Mouse (Mus musculus) megakaryocyte, adult 5-6 weeks (primary cell): ENCODE results near the gene Rasd2. TPM values are rescaled to one million over a fixed set of nuclear protein-coding genes. Genes with fewer than 3 reads are reported as not detected.

Experiments
- ATAC-seq: 2 replicates; pipeline ENCODE4 v1.8.0; 2016; ENCODE audit warnings: mild to moderate bottlenecking, inconsistent platforms; ENCODE audit not compliant: poor library complexity, severe bottlenecking
- total RNA-seq, 2 experiments: library from RNA; stranded (forward) in 1 of 2; stranded (reverse) in 1 of 2; fragments of 153-499, 151-499 nt in 1 of 2; fragments of 221-1000, 200-1000 nt in 1 of 2; gene quantifications; 2 replicates each; pipeline versions ENCODE4 v1.2.3 to v1.2.4; 2015 to 2017

Gene Rasd2
- total RNA-seq (2015): 0.18 TPM in 1 of 2 replicates, not detected in the other
- total RNA-seq (2017): not detected in 2 replicates

DNA sequence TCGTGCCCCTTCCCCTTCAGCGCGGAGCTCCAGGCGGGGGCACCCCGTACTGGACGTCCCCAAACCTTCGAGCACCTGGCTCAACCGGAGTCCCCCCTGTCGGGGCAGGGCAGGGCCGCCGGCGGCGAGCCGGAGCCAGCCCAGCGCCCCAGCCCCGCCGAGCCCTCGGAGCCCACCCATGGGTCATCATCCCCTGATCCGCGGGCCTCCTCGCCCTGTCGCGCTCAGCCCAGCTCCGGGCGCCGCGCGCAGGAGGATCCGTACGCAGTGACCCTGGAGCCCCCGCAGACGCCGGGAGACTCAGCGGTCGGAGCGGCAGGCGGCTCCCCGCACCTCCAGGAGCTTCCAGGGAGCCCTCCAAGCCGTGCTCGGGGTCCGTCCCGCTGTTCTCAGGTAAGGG lies at the start of gene Rasd2:
Rasd2 (plus strand) TSS at position 259 of the 400 bp plus-strand sequence.
- ATAC-seq: no peak

DNA sequence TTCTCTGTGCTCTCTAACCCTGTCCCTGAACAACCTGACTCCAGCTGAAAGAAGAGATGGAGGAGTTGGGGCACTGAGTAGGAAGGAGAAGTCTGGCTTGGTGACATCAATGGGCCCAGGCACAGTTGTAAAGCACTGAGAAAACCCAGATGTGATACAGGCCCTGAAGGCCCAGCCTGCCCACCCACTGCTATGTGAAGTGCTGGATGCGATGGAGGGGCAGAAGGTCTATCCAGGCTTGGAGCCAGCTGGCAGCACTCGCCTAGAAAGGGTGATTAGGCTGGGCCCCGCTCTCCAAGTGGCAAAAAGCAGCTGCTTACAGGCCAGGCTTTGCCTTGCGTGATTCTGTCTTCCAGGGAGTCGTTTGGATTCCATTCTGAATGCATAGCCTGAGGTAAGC lies 44.4 kb upstream of the Rasd2 start:
- ATAC-seq: no peak

DNA sequence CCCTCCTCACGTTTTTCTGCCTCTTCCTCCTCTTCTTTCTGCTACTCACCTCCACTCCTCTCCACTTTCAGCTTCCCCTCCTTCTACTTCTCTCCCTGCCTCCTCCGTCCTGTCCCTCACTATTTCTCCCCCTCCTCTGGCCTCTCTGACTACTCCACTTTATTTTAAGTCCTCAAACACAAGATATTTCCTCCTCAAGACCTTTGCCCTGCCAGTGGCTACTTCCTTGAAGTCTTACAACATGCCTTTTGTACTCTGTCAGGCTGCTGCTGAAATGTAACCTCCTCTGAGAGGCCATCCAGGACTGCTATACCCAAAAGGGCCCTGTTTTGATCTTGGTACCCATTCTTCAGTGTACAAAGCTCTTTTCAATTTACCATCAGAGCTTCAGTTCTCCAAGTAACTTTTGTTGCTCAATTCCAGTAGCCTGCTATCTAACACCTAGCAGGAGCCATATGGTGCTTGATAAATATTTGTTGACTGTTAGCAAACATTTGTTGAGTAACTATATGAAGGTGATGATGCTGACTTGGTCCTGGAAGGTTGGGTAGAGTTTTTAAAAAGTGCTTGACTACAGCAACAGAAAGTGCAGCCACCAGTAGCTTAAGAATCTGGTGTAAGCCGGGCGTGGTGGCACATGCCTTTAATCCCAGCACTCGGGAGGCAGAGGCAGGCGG lies 41.6 kb upstream of the Rasd2 start:
- no peak for ATAC-seq

DNA sequence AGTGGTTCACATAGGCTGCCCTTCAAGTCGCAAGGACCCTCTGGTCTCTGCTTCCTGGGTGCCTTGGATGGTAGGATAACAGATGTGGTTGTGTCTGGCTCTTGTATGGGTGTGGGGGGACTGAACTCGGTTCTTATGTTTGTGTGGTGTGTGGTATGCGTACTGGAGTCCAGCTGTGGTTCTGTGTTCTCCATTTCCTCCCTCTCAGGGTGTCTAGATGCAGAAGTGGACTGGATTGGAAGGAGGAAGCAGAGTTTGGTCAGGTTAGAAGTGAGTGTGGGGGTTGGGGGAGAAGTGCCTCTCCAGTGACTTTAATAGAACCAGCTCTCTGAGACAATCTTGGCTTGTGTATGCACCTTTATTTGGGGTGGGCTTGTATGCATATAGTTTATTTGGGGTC lies 20.7 kb upstream of the Rasd2 start:
- ATAC-seq: peak; percentile 68

DNA sequence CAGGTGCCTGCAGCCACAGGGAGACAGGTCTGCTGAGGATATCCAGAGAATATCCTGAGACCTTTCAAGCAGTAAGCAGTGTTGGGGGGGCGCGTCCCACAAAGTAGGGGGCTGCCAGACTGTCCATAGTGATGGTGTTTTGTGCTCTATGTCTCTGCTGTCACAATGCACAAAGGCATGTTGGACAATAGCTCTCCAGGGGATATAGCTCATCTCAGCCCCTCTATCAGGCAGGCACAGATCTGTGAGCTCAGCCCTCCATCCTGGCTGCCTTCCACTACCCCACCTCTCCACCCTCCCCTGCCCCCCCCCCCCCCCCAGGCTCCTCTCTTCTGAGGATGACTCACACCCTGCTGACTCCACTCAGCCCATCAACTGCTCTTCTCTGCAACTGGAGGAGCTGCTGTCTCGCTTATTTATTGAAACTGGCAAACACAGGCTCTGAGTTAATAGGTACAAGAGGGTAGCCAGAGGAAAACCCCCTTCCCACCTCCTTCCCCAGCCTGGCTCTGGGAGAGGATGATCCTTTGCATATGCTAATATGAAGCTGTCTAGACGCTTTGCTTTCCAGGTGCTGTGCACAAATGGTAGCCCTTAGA lies 19.2 kb upstream of the Rasd2 start:
- no peak for ATAC-seq

DNA sequence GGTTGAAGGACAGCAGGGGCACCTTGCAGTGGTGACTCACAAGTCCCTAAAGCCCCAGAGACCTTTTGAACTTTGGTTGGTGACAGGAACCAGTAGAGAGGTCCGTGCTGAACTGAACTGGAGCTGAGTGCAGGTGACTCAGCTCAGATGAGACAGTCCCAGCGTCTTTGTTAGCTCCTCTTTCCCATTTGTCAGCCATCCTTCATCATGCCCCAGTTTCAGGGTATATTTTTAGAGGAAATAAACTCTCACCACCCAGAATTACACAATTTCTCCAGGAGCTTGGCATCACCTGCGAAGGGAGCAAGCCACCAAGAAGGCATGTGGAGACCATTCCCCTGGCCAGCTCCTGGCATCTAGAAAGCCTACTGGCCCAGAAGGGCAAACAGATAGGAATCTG lies 16.6 kb upstream of the Rasd2 start:
- ATAC-seq: no peak

DNA sequence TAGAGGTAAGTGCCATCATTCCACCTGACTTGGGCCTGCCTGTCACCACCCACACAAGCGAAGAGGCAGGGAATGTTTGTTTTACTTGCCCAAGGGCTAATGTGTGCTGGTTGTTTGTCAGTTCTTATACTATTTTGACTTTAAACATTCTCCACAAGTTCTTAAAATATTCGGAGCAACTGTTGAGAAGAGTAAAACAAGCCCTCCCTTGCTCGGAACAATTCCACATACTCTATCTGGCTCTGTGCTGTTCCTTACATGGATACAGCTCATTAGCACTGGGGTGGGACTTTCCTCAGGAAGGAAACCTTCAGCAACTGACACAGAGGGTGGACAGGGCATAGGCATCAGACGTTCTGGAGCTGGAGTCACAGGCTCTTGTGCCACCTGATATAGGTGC lies 15.9 kb upstream of the Rasd2 start:
- ATAC-seq: no peak

DNA sequence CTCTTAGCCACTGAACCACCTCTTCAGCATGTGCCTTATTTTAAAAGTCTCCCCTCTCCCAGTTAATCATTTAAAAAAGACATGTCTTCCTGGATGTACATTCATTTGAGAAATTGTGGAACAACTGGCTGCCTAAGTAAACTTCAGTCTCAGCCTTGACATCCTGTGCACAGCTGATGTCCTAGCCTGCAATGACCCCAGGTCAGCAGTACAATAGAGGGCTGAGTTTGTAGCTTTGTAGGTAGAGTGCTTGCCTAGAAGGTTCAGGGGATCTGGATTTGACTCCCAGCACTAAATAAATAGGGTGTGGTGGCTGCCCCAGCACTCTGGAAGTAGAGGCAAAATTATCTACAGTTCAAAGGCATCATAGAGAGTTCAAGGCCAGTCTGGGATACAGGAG lies 15.4 kb upstream of the Rasd2 start:
- no peak for ATAC-seq

DNA sequence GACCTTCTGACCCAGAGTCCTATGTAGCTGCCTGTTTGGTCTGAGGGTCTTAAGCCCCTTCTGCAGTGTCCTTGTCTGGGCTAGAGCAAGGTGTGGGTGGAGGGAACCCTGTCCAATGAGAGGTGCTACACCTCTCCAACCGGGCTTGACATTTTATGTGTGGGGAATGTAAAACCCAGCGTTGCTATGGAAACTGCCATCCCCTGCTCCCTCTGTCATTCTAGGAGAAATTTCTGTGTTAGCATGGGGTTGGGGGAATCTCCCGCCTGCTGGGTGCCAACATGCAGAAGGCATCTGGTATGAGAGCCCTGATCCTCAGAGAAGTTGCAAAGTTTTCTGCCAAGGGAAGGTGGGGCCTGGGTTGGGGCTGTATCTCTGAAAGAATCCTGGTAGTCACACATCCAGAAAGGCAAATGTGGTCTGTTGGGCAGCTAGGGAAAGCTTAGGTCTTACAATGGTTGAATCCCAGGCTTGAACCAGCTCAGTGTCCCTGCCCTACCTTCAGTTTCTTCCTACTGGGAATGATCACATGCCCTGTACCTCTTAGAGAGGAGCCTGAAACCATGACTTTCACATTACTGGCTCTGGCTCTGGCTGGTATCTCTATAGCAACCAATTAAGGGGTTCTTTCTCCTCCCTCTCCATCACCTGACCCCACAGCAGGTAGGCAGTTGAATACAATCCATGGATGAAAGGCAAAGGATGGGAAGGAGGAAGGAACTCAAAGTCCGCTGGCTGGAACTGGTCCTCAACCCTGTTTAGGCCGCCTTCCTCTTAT lies 14.6 kb upstream of the Rasd2 start:
- no peak for ATAC-seq

DNA sequence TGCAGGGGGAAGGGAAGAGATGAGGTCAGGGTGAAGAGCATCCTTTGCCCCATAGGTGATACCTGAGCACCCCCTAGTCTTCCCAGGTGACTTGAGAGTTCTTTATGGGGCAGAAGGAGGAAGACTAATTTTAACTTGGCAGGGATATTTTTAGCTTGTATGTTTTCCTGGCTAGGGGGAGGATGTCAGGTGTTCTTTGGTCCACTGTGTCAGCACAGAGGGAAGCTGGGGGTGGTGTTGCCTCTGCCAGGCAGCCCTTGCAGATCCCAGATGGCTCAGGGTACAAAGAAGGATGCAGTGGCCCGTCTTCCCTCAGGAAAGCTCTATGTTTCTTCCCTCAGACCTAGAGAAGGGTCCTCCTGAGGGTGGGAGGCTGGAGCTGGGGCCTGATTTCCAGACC lies 13.8 kb upstream of the Rasd2 start:
- ATAC-seq: no peak

DNA sequence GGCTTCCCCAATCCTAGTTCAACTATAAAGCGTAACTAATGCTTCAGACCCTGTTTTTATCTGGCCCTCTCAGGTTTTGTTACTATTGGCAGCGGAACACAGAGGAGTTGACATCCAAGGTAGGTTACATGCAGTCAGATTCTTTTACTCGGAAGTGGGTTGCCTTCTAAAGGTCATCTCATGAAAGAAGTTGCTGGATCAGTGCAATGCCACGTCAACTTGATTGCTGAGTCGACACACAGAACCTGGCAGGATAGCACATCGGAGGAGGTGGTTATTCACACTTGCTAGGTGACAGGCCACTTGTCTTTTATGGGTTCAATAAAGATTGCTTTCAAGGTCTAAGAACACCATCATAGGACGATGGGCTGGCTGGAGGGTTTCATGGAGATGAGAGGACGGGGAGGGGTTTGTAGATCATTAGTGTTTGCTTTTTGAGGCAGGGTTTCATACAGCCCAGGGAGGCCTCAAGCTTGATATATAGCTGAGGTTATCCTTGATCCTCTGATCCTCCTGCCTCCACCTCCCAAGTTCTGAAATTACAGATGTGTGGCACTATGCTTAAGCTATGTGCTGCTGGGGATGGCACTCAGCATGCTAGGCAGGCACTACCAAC lies 11.6 kb upstream of the Rasd2 start:
- no peak for ATAC-seq

DNA sequence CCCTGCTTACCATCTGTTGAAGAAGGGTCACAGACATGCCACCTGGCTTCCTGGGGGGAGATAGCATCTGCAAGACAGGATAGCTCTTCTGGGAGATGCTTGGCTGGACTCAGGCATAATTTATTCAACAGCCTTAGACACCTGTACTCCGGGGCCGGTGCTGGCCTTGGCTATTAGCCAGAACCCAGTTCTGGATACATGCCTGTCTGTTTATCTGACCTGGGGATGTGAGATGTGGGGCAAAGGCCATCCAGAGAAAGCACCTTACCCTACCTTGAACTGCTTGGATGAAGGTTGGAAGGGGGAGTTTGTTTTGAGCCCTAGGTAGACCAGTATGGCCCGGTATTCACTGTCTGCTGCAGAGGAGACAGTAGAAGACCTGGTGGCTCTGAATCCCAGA lies 10.8 kb upstream of the Rasd2 start:
- no peak for ATAC-seq

DNA sequence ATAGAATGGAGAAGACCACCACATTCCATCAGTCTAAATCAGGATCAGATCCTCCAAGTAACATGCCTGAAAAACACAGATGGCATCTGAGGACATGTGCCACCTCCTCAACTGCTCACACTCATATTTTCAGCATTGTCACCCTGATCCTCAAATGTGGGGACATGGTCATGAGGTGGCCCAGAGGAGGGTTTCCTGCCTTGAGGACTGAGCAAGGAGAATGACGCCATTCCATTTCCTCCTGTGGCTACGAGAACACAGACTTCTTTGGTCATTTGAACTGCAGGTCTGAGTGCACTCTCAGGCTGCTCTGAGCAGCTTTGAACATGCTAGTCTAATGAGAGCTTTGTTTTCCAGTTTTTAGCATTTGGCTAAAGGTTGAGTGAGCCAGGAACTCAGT lies 10.3 kb upstream of the Rasd2 start:
- ATAC-seq: no peak

DNA sequence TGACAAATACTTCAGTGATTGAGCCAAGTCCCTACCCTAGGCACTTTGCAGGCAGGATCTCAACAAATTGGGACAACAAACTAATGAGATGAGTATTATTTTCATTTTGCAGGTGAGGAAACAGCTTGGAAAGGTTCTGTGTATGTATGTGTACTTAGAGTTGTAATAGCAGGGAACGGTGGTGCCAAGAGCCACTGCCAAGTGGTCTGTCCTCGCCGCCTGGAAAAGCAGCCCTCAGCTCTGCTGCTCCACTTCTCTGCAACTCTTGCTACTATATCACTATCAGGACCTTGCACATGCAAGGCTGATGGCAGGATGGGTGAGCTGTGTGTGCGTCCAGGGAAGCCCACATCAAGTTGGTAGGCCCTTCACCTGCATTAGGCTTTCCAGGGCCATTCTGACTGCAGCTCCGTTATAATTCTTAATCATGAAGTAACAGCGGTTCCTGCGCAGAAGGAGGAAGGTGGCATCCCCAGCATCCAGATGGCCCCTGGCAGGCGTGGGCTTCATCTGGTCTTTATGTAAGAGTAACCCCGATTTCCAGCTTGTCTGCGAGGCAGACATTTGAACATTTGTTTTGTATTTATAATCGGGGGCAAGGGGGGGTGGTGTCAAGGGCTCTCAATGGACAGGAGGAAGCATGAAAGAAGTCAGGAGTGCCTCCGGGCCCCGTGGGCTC lies 9.4 kb upstream of the Rasd2 start:
- no peak for ATAC-seq

DNA sequence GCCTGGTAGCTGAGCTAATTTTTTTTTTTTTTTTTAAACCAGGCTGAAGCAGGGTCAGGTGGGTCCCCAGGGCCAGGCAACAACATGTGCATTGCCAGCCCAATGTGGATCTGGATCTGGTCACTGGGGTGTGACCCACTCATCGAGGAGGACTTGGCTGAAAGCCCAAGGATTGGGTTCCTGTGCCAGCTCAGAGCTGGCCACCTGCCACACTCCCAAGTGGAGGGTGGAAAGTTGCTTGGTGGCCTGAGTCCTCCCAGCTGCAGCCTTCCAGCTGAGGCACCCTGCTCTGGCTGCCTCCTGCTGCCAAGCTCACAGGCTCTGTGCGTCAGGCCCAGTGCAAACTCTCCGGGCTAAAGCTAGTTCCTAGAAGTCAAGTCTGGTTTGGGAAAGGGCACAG lies 2.3 kb upstream of the Rasd2 start:
- no peak for ATAC-seq

DNA sequence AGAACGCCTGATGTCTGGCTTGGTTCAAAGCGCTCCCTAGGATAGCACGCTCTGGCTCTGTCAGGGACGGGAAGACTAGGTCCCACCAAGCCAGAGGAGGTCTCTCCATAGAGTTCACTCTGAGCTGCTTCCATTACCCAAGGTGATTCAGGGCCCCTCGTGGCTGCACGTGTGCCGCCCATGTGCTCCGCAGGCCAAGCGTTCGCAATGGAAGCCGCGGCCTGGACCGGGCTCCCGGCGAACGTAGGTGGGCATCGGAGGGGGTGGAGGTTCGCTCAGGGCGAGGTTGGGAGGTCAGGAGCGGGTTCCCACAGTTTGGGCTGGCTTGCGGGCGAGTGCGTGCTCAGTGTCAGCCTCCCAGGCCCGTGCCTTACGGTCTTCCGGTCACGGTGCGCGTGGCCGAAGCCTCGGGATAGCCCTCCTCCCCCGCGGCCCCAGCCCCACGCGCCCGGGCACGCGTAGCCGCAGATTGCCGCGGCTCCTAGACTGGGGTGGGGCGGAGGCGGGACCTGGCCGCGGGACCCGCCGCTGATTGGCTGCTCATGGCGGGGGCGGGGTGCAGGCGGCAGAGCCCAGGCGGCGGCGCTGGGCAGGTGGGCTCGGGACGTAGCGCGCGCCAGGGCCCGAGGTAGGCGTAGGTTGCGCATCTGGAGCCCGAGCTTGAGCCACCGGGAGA lies 975 bp upstream of the Rasd2 start:
- ATAC-seq: peak; percentile 91

DNA sequence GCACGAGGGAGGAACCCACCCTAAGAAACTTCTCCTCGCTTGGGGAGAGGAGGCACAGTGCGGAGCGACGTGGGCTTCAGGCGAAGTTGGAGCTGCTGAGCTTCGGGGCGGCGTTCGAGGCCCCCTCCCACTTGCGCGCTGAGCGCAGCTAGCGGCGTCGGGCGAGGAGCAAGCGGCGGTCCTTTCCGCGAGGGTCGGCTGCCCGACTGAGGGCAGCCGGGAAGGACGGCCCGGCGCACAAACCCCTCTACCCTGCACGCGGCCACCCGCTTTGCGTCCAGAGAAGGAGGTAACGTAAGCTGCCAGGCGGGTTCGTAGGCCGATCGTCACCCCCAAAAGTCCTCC lies 465 bp upstream of the Rasd2 start:
- no peak for ATAC-seq

DNA sequence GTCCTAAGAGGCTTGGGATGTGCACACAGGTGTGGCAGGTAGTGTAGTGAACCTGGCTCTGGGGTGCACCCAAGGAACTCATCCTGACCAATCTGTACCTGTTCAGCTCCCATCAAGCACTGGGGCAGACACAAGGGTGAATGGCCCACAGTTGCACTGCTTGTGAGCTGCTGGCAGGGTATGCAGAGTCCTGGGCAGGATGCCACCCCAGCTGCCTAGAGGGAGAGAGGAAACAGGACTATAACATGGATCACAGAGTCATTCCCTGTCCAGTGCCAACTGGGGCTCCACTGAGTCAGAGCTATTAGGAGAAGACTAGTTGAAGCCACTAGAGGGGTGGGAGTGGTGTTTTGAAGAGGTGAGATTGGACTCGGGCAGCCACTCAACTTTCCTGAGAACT lies 1.3 kb downstream of the Rasd2 start:
- no peak for ATAC-seq

DNA sequence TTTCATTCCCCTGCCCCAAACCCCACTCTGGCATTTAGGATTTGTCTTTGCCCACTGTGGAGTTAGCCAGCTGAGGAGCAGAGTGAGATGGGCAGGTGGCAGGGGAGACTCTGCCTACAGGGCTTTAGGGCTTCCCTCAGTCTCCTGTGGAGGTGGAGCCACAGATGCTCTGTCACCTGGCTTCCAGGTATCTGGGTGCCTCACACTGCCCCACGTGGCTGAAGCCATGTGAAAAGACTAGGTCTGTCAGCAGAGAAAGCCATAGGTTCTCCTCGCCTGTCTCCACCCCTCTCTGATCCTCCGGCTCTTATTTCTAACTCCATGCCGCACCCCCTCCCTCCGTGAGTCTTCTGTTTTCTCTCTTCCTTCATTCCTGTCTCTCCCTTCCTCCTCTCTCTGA lies 2.2 kb downstream of the Rasd2 start:
- no peak for ATAC-seq

DNA sequence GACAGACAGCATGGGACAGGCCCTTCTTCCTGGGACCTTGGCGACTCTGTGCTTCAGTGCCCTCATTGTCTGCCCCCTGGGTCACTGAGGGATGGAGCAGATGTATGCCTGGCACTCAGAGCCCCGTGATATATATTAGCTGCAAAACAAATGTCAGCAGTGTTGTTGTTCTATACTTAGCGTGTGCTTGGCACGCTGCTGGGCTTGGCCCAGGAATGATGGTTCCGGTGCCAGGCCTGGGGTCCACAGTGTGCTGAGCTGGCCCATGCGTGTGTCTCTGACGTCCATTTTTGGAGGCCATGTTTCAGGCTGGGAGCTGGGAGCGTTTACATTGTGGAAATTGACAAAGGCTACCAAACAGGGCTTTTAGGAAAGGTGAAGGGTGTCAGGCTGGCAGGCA lies 3.1 kb downstream of the Rasd2 start:
- no peak for ATAC-seq

DNA sequence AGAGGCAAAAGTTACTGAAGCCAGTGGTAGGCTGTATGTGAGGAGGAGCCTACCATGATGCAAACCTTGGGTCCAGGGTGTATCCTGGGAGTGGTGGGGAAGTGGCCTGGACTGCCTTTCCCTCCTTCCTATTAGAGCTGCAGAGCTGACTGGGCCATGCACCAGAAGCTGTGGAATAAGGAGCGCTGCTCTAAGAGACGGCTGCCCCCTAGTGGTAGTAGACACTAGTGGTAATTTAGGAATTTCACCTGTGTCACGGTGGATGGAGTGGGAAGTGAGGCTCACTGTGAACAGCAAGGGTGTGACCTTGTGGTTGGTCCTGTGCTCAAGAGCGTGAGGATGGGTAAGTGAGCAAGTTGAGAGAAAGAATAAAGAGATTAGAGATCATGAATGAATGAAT lies 4.2 kb downstream of the Rasd2 start:
- peak; percentile 68 for ATAC-seq
